Mouse (Mus musculus) heart, adult 9 months (tissue): ENCODE results near the gene Bcl2l11.

Experiments used
- DNase-seq, 2 experiments: peaks; one replicate each; pipeline ENCODE4 v3.0.0; 2022; ENCODE audit warnings: low spot score in 2 of 2

Bcl2l11 gene

GRCm38 (mm10) chr2:128138924-128139323 lies 13.1 kb downstream of the Bcl2l11 start:
- no peak for DNase-seq

- peak in 1 of 2 experiments; percentile 24 for DNase-seq
These were observed 13.9 kb downstream of the Bcl2l11 start for GRCm38 (mm10) chr2:128139781-128140180.

GRCm38 (mm10) chr2:128140183-128140582 lies 14.3 kb downstream of the Bcl2l11 start:
- no peak for DNase-seq

- DNase-seq = no peak
These were observed 18.2 kb downstream of the Bcl2l11 start for GRCm38 (mm10) chr2:128143992-128144391.

- DNase-seq = no peak
These were observed 19.6 kb downstream of the Bcl2l11 start for GRCm38 (mm10) chr2:128145433-128145832.

- DNase-seq = no peak
These were observed 23.8 kb downstream of the Bcl2l11 start for GRCm38 (mm10) chr2:128149596-128149995.

- no peak for DNase-seq
These were observed 26.4 kb downstream of the Bcl2l11 start for GRCm38 (mm10) chr2:128152211-128152610.

- no peak for DNase-seq
These were observed 27.2 kb downstream of the Bcl2l11 start for GRCm38 (mm10) chr2:128152845-128153550.

- DNase-seq = no peak
These were observed 27.7 kb downstream of the Bcl2l11 start for GRCm38 (mm10) chr2:128153551-128153910.

- DNase-seq = no peak
These were observed 29.7 kb downstream of the Bcl2l11 start for GRCm38 (mm10) chr2:128155412-128156066.

GRCm38 (mm10) chr2:128156067-128156462 lies 30.2 kb downstream of the Bcl2l11 start:
- no peak for DNase-seq

- DNase-seq = no peak
These were observed 30.9 kb downstream of the Bcl2l11 start for GRCm38 (mm10) chr2:128156557-128157412.

- DNase-seq = no peak
These were observed 33.0 kb downstream of the Bcl2l11 start for GRCm38 (mm10) chr2:128158734-128159410.

GRCm38 (mm10) chr2:128159619-128160125 lies 33.8 kb downstream of the Bcl2l11 start:
- no peak for DNase-seq

- DNase-seq = no peak
These were observed 37.3 kb downstream of the Bcl2l11 start for GRCm38 (mm10) chr2:128163177-128163576.

- DNase-seq = no peak
These were observed 41.0 kb downstream of the Bcl2l11 start for GRCm38 (mm10) chr2:128166623-128167423.

- no peak for DNase-seq
These were observed 42.1 kb downstream of the Bcl2l11 start for GRCm38 (mm10) chr2:128167930-128168329.

- DNase-seq = no peak
These were observed 43.6 kb downstream of the Bcl2l11 start for GRCm38 (mm10) chr2:128169486-128169885.

GRCm38 (mm10) chr2:128169972-128170371 lies 44.1 kb downstream of the Bcl2l11 start:
- DNase-seq = no peak

- no peak for DNase-seq
These were observed 44.8 kb downstream of the Bcl2l11 start for GRCm38 (mm10) chr2:128170614-128171013.

GRCm38 (mm10) chr2:128172266-128172665 lies 46.4 kb downstream of the Bcl2l11 start:
- peak in 1 of 2 experiments; percentile 40 for DNase-seq
